In the genomic region with DNA sequence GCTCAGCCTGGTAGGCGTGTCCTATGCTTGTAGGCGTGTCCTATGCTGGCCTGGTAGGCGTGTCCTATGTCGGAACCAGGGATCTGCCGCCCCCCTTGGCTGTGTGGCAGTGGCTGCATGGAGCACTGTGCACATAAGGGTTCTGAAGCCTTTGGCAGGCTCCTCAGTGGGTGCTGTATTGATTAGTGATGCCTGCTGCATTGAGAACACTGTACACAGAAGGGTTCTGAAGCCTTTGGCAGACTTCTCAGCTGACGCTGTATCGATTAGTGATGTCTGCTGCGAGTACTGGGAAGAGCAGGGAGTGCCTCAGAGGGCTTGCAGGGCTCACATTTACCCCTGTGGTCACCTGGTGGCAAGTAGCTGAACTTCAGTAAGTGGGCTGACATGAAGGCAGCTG, we compare ENCODE assay signal across 26 mouse cellular contexts. TPM values are rescaled to one million over a fixed set of nuclear protein-coding genes. Genes with fewer than 3 reads are reported as not detected.
A peak's percentile ranks its signal among the peaks of the same experiment; 100 is the strongest.
DNase-seq lines count a peak whose midpoint lies in the region; ATAC-seq and TF ChIP-seq lines count a peak whose summit lies in the region.
"Had no signal": no experiment of that assay in that cellular context is flagged by ENCODE, and none has a peak within 500 bp of the region (broad histone marks: within the 10 kb centered on the region; RNA-seq: fewer than 3 reads in every experiment).

No protein-coding gene starts in this region.

- intact Hi-C loops in heart, postnatal 10 days (cut with DNase I): no loop called here

- peak; percentile 7 for DNase-seq in CD4-positive, CD25-positive, alpha-beta regulatory T cell, adult 2 months (ENCODE audit: low read depth, low spot score)
- DNase-seq in layer of hippocampus, adult 2 months (ENCODE audit: low spot score in 2 of 2): no peak
- DNase-seq in layer of hippocampus, adult 11-12 months (ENCODE audit: low spot score): no peak
- peak; percentile 24 for DNase-seq in brain, adult 2 months (ENCODE audit: low read depth, low spot score)
- DNase-seq in stomach, postnatal 0 days (ENCODE audit: low spot score): no peak
- DNase-seq in heart, postnatal 10 days: no peak
- no peak for DNase-seq in liver, postnatal 0 days
- DNase-seq: cerebellum, adult 8-10 months; kidney, adult 2 months; right cerebral cortex, postnatal 25 days; thymus, postnatal 25 days had no signal

- H3K4me1 ChIP-seq in stomach, postnatal 0 days (replicated peaks; ENCODE audit: control insufficient read depth, insufficient read depth): no peaks in the 10 kb centered on the region
- no peaks in the 10 kb centered on the region for H3K4me1 ChIP-seq in liver, postnatal 0 days (ENCODE audit: insufficient read depth)
- H3K4me1 ChIP-seq: forebrain, embryonic 15.5 days; hindbrain, embryonic 13.5 days; neural tube, embryonic 13.5 days had no signal

- no peak overlapping the region for H3K9ac ChIP-seq in stomach, postnatal 0 days (ENCODE audit: low read length)
- no peak overlapping the region for H3K9ac ChIP-seq in liver, postnatal 0 days (replicated peaks)
- H3K9ac ChIP-seq: forebrain, embryonic 15.5 days; hindbrain, embryonic 13.5 days; neural tube, embryonic 13.5 days had no signal

- WGBS in stomach, postnatal 0 days: 40% methylated on average over 8 of the region's 8 CpGs
- WGBS in liver, postnatal 0 days (ENCODE audit: insufficient replicate concordance): 31% methylated on average over 8 of the region's 8 CpGs

- no peak overlapping the region for H3K4me3 ChIP-seq in layer of hippocampus, adult 2 months
- H3K4me3 ChIP-seq in stomach, postnatal 0 days (ENCODE audit: low read depth, low read length): no peak overlapping the region
- H3K4me3 ChIP-seq in liver, postnatal 0 days (ENCODE audit: low read depth, low read length): no peak overlapping the region
- H3K4me3 ChIP-seq: forebrain, embryonic 15.5 days; hindbrain, embryonic 13.5 days; neural tube, embryonic 13.5 days had no signal

- no peaks in the 10 kb centered on the region for H3K27me3 ChIP-seq in stomach, postnatal 0 days (ENCODE audit: control insufficient read depth, insufficient read depth, low read length)
- no peaks in the 10 kb centered on the region for H3K27me3 ChIP-seq in liver, postnatal 0 days (ENCODE audit: insufficient read depth, low read length)
- H3K27me3 ChIP-seq: forebrain, embryonic 15.5 days; neural tube, embryonic 13.5 days had no signal

- no peak overlapping the region for H3K27ac ChIP-seq in layer of hippocampus, adult 2 months
- no peak overlapping the region for H3K27ac ChIP-seq in stomach, postnatal 0 days (replicated peaks)
- no peak overlapping the region for H3K27ac ChIP-seq in liver, postnatal 0 days (ENCODE audit: low read depth)
- H3K27ac ChIP-seq: forebrain, embryonic 15.5 days; hindbrain, embryonic 13.5 days; neural tube, embryonic 13.5 days had no signal

- no peak for ATAC-seq in CD4-positive, CD25-positive, alpha-beta regulatory T cell, adult 4 months
- ATAC-seq in stomach, postnatal 0 days (ENCODE audit: low FRiP score, low TSS enrichment): peak; percentile 51
- ATAC-seq in liver, postnatal 0 days: no peak
- ATAC-seq: activated CD4-positive, CD25-positive, alpha-beta regulatory T cell, adult 4 months; forebrain, embryonic 15.5 days had no signal

- H3K36me3 ChIP-seq in stomach, postnatal 0 days (ENCODE audit: control insufficient read depth, insufficient read depth, low read length): no peaks in the 10 kb centered on the region
- no peaks in the 10 kb centered on the region for H3K36me3 ChIP-seq in liver, postnatal 0 days (replicated peaks; ENCODE audit: insufficient read depth, low read length)
- H3K36me3 ChIP-seq: forebrain, embryonic 15.5 days; hindbrain, embryonic 13.5 days; neural tube, embryonic 13.5 days had no signal

- no peak overlapping the region for H3K4me2 ChIP-seq in stomach, postnatal 0 days (replicated peaks; ENCODE audit: low read depth)
- H3K4me2 ChIP-seq in liver, postnatal 0 days (ENCODE audit: low read depth, low read length): no peak overlapping the region
- H3K4me2 ChIP-seq: forebrain, embryonic 15.5 days; hindbrain, embryonic 13.5 days; midbrain, embryonic 11.5 days; neural tube, embryonic 13.5 days had no signal

- TF ChIP-seq EP300 in stomach, postnatal 0 days (optimal IDR thresholded peaks at IDR 0.05): no peak
- no peak for TF ChIP-seq EP300 in liver, postnatal 0 days (IDR thresholded peaks at IDR 0.05; ENCODE audit: low read depth)

- TF ChIP-seq CTCF in layer of hippocampus, adult 2 months (conservative IDR thresholded peaks at IDR 0.05): peak; percentile 21
- peak; percentile 16; the same call in 1 of the 2 replicates for TF ChIP-seq CTCF in stomach, postnatal 0 days (IDR thresholded peaks at IDR 0.05; ENCODE audit: low read depth)
- TF ChIP-seq CTCF in liver, postnatal 0 days (IDR thresholded peaks at IDR 0.05; ENCODE audit: low read depth): no peak

- no peaks in the 10 kb centered on the region for H3K9me3 ChIP-seq in stomach, postnatal 0 days (ENCODE audit: control insufficient read depth, low read length)
- no peaks in the 10 kb centered on the region for H3K9me3 ChIP-seq in liver, postnatal 0 days (ENCODE audit: low read length)
- H3K9me3 ChIP-seq: forebrain, embryonic 15.5 days; hindbrain, embryonic 13.5 days; neural tube, embryonic 13.5 days had no signal

RNA-seq across cellular contexts. Expression of a gene that starts 24.2 kb away (rescaled TPM):
- polyA plus RNA-seq in CD4-positive, CD25-positive, alpha-beta regulatory T cell, adult 4 months (2017; shearing (Covaris generic)): not detected
- not detected for total RNA-seq in layer of hippocampus, adult 2 months (2021)
- 0.07 TPM in 1 of 2 replicates, not detected in the other for polyA plus RNA-seq in stomach, postnatal 0 days (2015; fragmentation: Nextera tagmentation; extraction: Ambion mirVana)
- total RNA-seq in heart, postnatal 10 days (2021): not detected
- not detected in 2 replicates for polyA plus RNA-seq in liver, postnatal 0 days (2015; fragmentation: Nextera tagmentation; extraction: Ambion mirVana)
- total RNA-seq: adrenal gland, postnatal 14 days; gastrocnemius, adult 8-10 months; heart, adult 8-10 months; layer of hippocampus, postnatal 14 days; left cerebral cortex, postnatal 10 days had no signal
- polyA plus RNA-seq: forebrain, embryonic 15.5 days; heart, postnatal 0 days; hindbrain, embryonic 13.5 days; kidney, adult 2 months; limb, embryonic 14.5 days; liver, embryonic 16.5 days; midbrain, embryonic 11.5 days; neural tube, embryonic 13.5 days; testis, adult 2 months had no signal

RNA-seq across cellular contexts. Expression of a gene that starts 31.3 kb away (rescaled TPM):
- 10 to 100 TPM; 44.7 to 54.6 TPM for polyA plus RNA-seq in CD4-positive, CD25-positive, alpha-beta regulatory T cell, adult 4 months (2017; shearing (Covaris generic))
- total RNA-seq in layer of hippocampus, adult 2 months (2021): under 1 TPM in 1 of 2 experiments, not detected in 1; 0.29 TPM
- 15.5 and 16.1 TPM in 2 replicates for polyA plus RNA-seq in stomach, postnatal 0 days (2015; fragmentation: Nextera tagmentation; extraction: Ambion mirVana)
- total RNA-seq in heart, postnatal 10 days (2021): under 1 TPM; 0.17 TPM
- polyA plus RNA-seq in liver, postnatal 0 days (2015; fragmentation: Nextera tagmentation; extraction: Ambion mirVana): 5.8 and 6.9 TPM in 2 replicates
- total RNA-seq: gastrocnemius, adult 8-10 months had no signal

RNA-seq across cellular contexts. Expression of a gene that starts 51.2 kb away (rescaled TPM):
- polyA plus RNA-seq in CD4-positive, CD25-positive, alpha-beta regulatory T cell, adult 4 months (2017; shearing (Covaris generic)): 1 to 10 TPM in 1 of 2 experiments, not detected in 1; 1.2 TPM
- total RNA-seq in layer of hippocampus, adult 2 months (2021): not detected
- 4.7 and 5.1 TPM in 2 replicates for polyA plus RNA-seq in stomach, postnatal 0 days (2015; fragmentation: Nextera tagmentation; extraction: Ambion mirVana)
- total RNA-seq in heart, postnatal 10 days (2021): not detected
- polyA plus RNA-seq in liver, postnatal 0 days (2015; fragmentation: Nextera tagmentation; extraction: Ambion mirVana): 2.5 and 2.9 TPM in 2 replicates
- total RNA-seq: adrenal gland, postnatal 14 days; gastrocnemius, adult 8-10 months; layer of hippocampus, postnatal 14 days; left cerebral cortex, postnatal 10 days had no signal
- polyA plus RNA-seq: testis, adult 2 months had no signal

Comparison
In these comparisons a context has a peak if more than half of its experiments do, and no peak if none do; other contexts are left out.
1. DNase-seq: peak in CD4-positive, CD25-positive, alpha-beta regulatory T cell, adult 2 months (single experiment) and brain, adult 2 months (single experiment); none in layer of hippocampus, adult 2 months (0 of 2), layer of hippocampus, adult 11-12 months (single experiment), stomach, postnatal 0 days (single experiment), heart, postnatal 10 days (0 of 2) and liver, postnatal 0 days (single experiment).